Mouse (Mus musculus): ENCODE measurements around the gene Mrtfb. TPM values are rescaled to one million over a fixed set of nuclear protein-coding genes. Genes with fewer than 3 reads are reported as not detected.

The Mrtfb gene
- polyA plus RNA-seq, 1 experiment from 2014 or later, result 15.4 TPM

DNA sequence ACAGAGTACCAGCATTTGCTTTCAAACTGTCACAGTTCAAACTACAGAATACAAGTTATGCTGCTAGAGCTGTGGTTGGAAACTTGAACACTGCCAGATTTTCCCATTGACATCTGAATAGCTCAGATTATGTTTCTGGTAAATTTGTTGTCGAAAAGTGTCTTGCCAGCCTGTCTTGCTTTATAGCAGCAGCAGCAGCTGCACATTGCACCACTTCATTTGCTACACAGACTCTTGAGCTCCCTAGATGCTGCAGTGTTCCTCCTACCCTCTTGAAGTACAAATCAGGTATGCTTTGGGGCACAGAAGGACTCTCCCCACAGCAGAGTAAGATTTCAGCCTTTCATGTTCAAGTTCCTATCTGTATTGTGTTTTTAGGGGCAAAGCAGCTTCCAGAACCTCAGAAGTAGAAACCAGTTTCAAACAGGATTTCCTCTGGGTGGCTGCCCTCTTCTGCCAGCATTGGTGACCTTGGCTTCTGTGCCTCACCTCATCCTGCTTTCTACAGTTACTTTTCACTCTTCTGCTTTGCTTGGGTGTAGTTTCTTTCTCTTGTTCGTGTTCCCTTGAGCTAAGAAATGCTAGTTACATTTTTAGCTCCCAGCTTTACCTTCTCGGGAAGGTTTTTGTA, 49.9 kb downstream of the Mrtfb start:
- DNase-seq (ENCODE audit: low spot score), result no peak
- Histone ChIP-seq H3K4me1 (replicated peaks; ENCODE audit: control insufficient read depth, insufficient read depth, low read length) (no peaks in the 10 kb centered on the region), H3K27ac (no peak overlapping the region), H3K9me3 (ENCODE audit: control insufficient read depth, low read length) (no peaks in the 10 kb centered on the region), H3K9ac (no peak overlapping the region), H3K4me2 (replicated peaks) (no peak overlapping the region), H3K4me3 (replicated peaks; ENCODE audit: low read length) (no peak overlapping the region), H3K27me3 (ENCODE audit: control insufficient read depth, insufficient read depth, low read length) (no peaks in the 10 kb centered on the region), H3K36me3 (replicated peaks; ENCODE audit: control insufficient read depth, insufficient read depth) (no peaks in the 10 kb centered on the region)
- 89% methylated on average over 3 of the region's 3 CpGs for WGBS
- no peak for ATAC-seq (ENCODE audit: low FRiP score)

GRCm38 (mm10) chr16:13310096-13310683, 53.9 kb downstream of the Mrtfb start:
- Histone ChIP-seq H3K27ac (no peak overlapping the region), H3K4me2 (replicated peaks) (no peak overlapping the region), H3K4me1 (replicated peaks; ENCODE audit: control insufficient read depth, insufficient read depth, low read length) (no peaks in the 10 kb centered on the region), H3K4me3 (replicated peaks; ENCODE audit: low read length) (no peak overlapping the region), H3K36me3 (replicated peaks; ENCODE audit: control insufficient read depth, insufficient read depth) (no peaks in the 10 kb centered on the region), H3K9me3 (ENCODE audit: control insufficient read depth, low read length) (no peaks in the 10 kb centered on the region), H3K9ac (no peak overlapping the region), H3K27me3 (ENCODE audit: control insufficient read depth, insufficient read depth, low read length) (no peaks in the 10 kb centered on the region)
- ATAC-seq (ENCODE audit: low FRiP score) (no peak), DNase-seq (ENCODE audit: low spot score) (no peak)
- 82% methylated on average over 1 of the region's 1 CpGs for WGBS

GRCm38 (mm10) chr16:13311374-13311773, 55.1 kb downstream of the Mrtfb start:
- Histone ChIP-seq H3K27ac (no peak overlapping the region), H3K4me2 (replicated peaks) (no peak overlapping the region), H3K4me1 (replicated peaks; ENCODE audit: control insufficient read depth, insufficient read depth, low read length) (no peaks in the 10 kb centered on the region), H3K9ac (no peak overlapping the region), H3K36me3 (replicated peaks; ENCODE audit: control insufficient read depth, insufficient read depth) (no peaks in the 10 kb centered on the region), H3K27me3 (ENCODE audit: control insufficient read depth, insufficient read depth, low read length) (no peaks in the 10 kb centered on the region), H3K9me3 (ENCODE audit: control insufficient read depth, low read length) (no peaks in the 10 kb centered on the region), H3K4me3 (replicated peaks; ENCODE audit: low read length) (no peak overlapping the region)
- WGBS, result 95% methylated on average over 1 of the region's 1 CpGs
- ATAC-seq (ENCODE audit: low FRiP score) (no peak), DNase-seq (ENCODE audit: low spot score) (no peak)

GRCm38 (mm10) chr16:13313096-13313719, 56.9 kb downstream of the Mrtfb start:
- DNase-seq (ENCODE audit: low spot score), result no peak
- WGBS, result 92% methylated on average over 5 of the region's 5 CpGs

GRCm38 (mm10) chr16:13323751-13324150, 67.5 kb downstream of the Mrtfb start:
- no peaks in the 10 kb centered on the region for H3K27me3 ChIP-seq (ENCODE audit: control insufficient read depth, insufficient read depth, low read length)
- 33% methylated on average over 6 of the region's 6 CpGs for WGBS
- no peak overlapping the region for H3K27ac ChIP-seq
- H3K9me3 ChIP-seq (ENCODE audit: control insufficient read depth, low read length), result no peaks in the 10 kb centered on the region
- peaks cover 10% of the 10 kb centered on the region for H3K36me3 ChIP-seq (replicated peaks; ENCODE audit: control insufficient read depth, insufficient read depth)
- H3K4me3 ChIP-seq (replicated peaks; ENCODE audit: low read length), result no peak overlapping the region
- DNase-seq (ENCODE audit: low spot score) (no peak), ATAC-seq (ENCODE audit: low FRiP score) (no peak)
- no peaks in the 10 kb centered on the region for H3K4me1 ChIP-seq (replicated peaks; ENCODE audit: control insufficient read depth, insufficient read depth, low read length)
- H3K9ac ChIP-seq, result no peak overlapping the region
- no peak overlapping the region for H3K4me2 ChIP-seq (replicated peaks)

More at GRCm38 (mm10) chr16:13313096-13313719, 56.9 kb downstream of the Mrtfb start:
- Histone ChIP-seq H3K27ac (no peak overlapping the region), H3K4me1 (replicated peaks; ENCODE audit: control insufficient read depth, insufficient read depth, low read length) (no peaks in the 10 kb centered on the region), H3K27me3 (ENCODE audit: control insufficient read depth, insufficient read depth, low read length) (no peaks in the 10 kb centered on the region), H3K4me3 (replicated peaks; ENCODE audit: low read length) (no peak overlapping the region), H3K9ac (no peak overlapping the region), H3K9me3 (ENCODE audit: control insufficient read depth, low read length) (no peaks in the 10 kb centered on the region), H3K4me2 (replicated peaks) (no peak overlapping the region), H3K36me3 (replicated peaks; ENCODE audit: control insufficient read depth, insufficient read depth) (no peaks in the 10 kb centered on the region)
- no peak for ATAC-seq (ENCODE audit: low FRiP score)

DNA sequence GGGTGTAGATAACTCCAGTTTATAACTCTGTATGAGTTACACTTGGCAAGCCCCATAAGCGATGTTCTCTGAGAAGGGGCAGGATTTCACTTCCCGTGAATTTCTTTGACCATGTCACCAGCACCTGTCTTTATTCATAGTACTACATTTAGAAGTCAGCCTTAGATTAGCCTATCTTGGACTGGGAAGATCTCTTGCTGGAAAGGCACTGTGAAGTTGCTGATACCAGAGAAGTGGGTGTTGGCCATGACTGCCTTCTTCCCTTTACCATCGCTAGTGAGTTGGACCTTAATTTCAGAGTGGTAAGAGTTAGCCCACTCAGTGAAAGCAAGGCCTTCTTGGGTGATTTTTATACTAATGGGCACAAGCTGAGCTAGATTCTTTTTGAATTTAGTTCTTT, 70.3 kb downstream of the Mrtfb start:
- Histone ChIP-seq H3K9me3 (ENCODE audit: control insufficient read depth, low read length) (no peaks in the 10 kb centered on the region), H3K4me1 (replicated peaks; ENCODE audit: control insufficient read depth, insufficient read depth, low read length) (0 out of 2 replicates have a peak, but pooled peaks cover under 1% of the 10 kb centered on the region), H3K9ac (no peak overlapping the region), H3K27ac (no peak overlapping the region), H3K4me3 (replicated peaks; ENCODE audit: low read length) (no peak overlapping the region), H3K36me3 (replicated peaks; ENCODE audit: control insufficient read depth, insufficient read depth) (peaks cover 10% of the 10 kb centered on the region), H3K27me3 (ENCODE audit: control insufficient read depth, insufficient read depth, low read length) (no peaks in the 10 kb centered on the region), H3K4me2 (replicated peaks) (no peak overlapping the region)
- no peak for ATAC-seq (ENCODE audit: low FRiP score)
- no peak for DNase-seq (ENCODE audit: low spot score)
- 98% methylated on average over 3 of the region's 3 CpGs for WGBS

DNA sequence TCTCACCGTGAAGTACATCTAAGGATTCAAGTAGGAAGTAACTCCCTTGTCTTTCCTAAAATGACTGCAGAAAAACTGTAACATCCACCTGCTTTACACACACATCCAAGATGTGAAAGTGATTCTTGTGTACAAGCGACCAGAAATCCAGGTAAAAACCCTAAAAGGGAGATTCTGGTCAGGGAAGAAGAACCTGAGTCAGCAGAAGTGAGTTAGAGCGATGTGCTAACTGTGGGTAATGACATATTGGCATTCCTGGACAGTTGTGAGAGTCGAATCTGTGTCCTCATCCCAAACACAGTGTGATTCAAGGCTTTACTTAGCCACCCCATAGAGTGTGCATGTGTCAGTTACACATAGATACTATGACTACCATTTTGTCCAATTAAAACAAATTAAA, 72.4 kb downstream of the Mrtfb start:
- Histone ChIP-seq H3K9ac (no peak overlapping the region), H3K27ac (no peak overlapping the region), H3K27me3 (ENCODE audit: control insufficient read depth, insufficient read depth, low read length) (no peaks in the 10 kb centered on the region), H3K4me3 (replicated peaks; ENCODE audit: low read length) (no peak overlapping the region), H3K4me2 (replicated peaks) (no peak overlapping the region), H3K36me3 (replicated peaks; ENCODE audit: control insufficient read depth, insufficient read depth) (peaks cover 10% of the 10 kb centered on the region), H3K9me3 (ENCODE audit: control insufficient read depth, low read length) (no peaks in the 10 kb centered on the region), H3K4me1 (replicated peaks; ENCODE audit: control insufficient read depth, insufficient read depth, low read length) (peaks cover 6% of the 10 kb centered on the region)
- 88% methylated on average over 4 of the region's 4 CpGs for WGBS
- ATAC-seq (ENCODE audit: low FRiP score) (no peak), DNase-seq (ENCODE audit: low spot score) (no peak)

DNA sequence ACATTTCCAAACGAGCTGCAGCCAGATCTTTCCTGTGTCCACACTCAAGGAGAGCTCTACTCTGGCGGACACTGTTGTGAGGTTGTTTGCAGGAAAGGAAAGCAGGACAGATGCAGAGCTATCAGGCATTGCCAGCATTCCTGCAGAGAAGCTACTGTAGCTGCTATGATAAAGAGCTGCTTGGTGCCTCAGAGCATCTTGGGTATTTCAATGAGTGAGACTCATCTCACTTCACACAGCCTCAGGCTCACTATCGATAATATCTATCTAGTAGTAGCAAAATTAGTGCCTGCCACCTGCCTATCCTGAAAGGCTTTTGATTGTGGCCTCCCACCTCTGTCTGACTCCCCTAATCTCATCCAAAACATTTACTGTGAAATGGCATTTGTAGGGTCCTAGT, 73.4 kb downstream of the Mrtfb start:
- H3K36me3 ChIP-seq (replicated peaks; ENCODE audit: control insufficient read depth, insufficient read depth), result peaks cover 10% of the 10 kb centered on the region
- H3K27me3 ChIP-seq (ENCODE audit: control insufficient read depth, insufficient read depth, low read length), result no peaks in the 10 kb centered on the region
- no peak overlapping the region for H3K4me3 ChIP-seq (replicated peaks; ENCODE audit: low read length)
- no peak overlapping the region for H3K27ac ChIP-seq
- no peaks in the 10 kb centered on the region for H3K9me3 ChIP-seq (ENCODE audit: control insufficient read depth, low read length)
- H3K4me2 ChIP-seq (replicated peaks), result no peak overlapping the region
- DNase-seq (ENCODE audit: low spot score) (no peak), ATAC-seq (ENCODE audit: low FRiP score) (no peak)
- H3K9ac ChIP-seq, result no peak overlapping the region
- 79% methylated on average over 3 of the region's 3 CpGs for WGBS
- peaks cover 6% of the 10 kb centered on the region for H3K4me1 ChIP-seq (replicated peaks; ENCODE audit: control insufficient read depth, insufficient read depth, low read length)

DNA sequence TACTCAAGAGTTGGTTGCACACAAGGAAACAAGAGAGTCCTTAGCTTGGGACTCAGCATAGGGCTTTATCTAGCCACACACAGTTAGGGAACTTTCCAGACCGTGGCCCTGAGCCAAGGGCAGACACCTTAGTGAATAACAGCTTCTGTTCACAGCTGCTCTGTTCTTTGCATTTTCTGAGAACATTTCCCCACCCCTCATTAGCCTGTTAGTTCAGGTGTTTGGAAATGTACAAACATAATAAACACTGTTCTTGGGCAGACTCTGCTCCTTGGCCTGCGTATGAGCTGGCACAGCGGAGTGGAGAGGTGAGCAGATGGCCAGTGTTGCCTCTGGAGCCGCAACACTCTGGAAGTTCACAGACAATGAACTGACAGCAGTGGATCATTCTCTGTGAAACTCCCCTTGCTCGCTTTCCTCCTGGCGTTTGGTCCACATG, 74.0 kb downstream of the Mrtfb start:
- no peaks in the 10 kb centered on the region for H3K27me3 ChIP-seq (ENCODE audit: control insufficient read depth, insufficient read depth, low read length)
- H3K27ac ChIP-seq, result no peak overlapping the region
- ATAC-seq (ENCODE audit: low FRiP score), result no peak
- WGBS, result 67% methylated on average over 6 of the region's 6 CpGs
- H3K4me2 ChIP-seq (replicated peaks), result no peak overlapping the region
- H3K4me1 ChIP-seq (replicated peaks; ENCODE audit: control insufficient read depth, insufficient read depth, low read length), result peaks cover 6% of the 10 kb centered on the region
- H3K9me3 ChIP-seq (ENCODE audit: control insufficient read depth, low read length), result no peaks in the 10 kb centered on the region
- peaks cover 10% of the 10 kb centered on the region for H3K36me3 ChIP-seq (replicated peaks; ENCODE audit: control insufficient read depth, insufficient read depth)
- H3K9ac ChIP-seq, result no peak overlapping the region
- H3K4me3 ChIP-seq (replicated peaks; ENCODE audit: low read length), result no peak overlapping the region
- DNase-seq (ENCODE audit: low spot score), result no peak
